Mouse (Mus musculus) layer of hippocampus, postnatal 10 days (tissue): ENCODE data around the gene Tmem217. TPM values are rescaled to one million over a fixed set of nuclear protein-coding genes. Genes with fewer than 3 reads are reported as not detected.

Experiments
- DNase-seq, 2 experiments: peaks; one replicate each; pipeline ENCODE4 v3.0.0; 2021; ENCODE audit warnings: low spot score in 2 of 2
- long read RNA-seq: library from polyadenylated mRNA; stranded (forward); transcript quantifications from one replicate; pipeline ENCODE4 v2.0.0, GENCODE M21; 2023
- total RNA-seq, 2 experiments: library from RNA; stranded (reverse); gene quantifications; 2 replicates each; pipeline ENCODE4 v1.2.3; 2021

Gene Tmem217
- not detected for total RNA-seq
- long read RNA-seq, result 0 reads

- DNase-seq, result no peak
Measured at GRCm38 (mm10) chr17:29552162-29552732, at the start of gene Tmem217. Tmem217 (minus strand) TSS chr17:29552385.

- DNase-seq, result no peak
Measured at GRCm38 (mm10) chr17:29601391-29601790, 49.2 kb upstream of the Tmem217 start.

DNA sequence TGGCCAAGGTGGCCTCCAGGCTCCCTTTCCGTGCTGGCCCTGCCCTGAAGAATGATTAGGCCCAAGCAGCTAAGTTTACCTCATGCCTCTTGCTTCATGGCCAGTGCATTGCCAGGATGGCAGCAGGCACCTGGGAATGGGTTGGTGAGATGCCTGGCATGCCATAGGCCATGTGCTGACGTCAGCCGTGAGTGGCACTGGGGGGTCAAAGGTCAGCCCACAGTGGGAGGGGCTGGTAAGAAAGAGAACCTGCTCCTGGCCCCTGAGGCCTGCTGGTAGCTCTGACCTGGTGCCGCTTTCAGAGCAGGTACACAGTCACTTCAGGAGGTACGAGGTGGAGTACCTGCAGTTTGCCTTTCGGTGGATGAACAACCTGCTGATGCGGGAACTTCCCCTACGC, 47.4 kb upstream of the Tmem217 start:
- no peak for DNase-seq

DNA sequence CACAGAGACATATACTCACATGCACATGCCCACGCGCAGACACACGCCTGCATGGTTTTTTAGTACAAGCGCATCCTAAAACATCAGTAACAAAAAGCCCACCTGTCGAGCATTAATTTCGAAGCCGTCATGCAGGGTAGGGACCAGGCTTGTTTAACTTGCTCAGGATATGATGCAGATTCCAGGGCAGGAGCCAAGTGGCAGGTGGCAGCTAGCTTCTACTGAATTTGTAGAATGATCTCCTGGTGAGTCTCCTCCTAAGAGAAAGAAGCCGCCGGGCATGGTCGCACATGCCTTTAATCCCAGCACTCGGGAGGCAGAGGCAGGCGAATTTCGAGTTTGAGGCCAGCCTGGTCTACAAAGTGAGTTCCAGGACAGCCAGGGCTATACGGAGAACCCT, 46.9 kb upstream of the Tmem217 start:
- DNase-seq, result no peak

- no peak for DNase-seq
Measured at GRCm38 (mm10) chr17:29596771-29597132, 44.6 kb upstream of the Tmem217 start.

- no peak for DNase-seq
Measured at GRCm38 (mm10) chr17:29595891-29596770, 43.9 kb upstream of the Tmem217 start.

DNA sequence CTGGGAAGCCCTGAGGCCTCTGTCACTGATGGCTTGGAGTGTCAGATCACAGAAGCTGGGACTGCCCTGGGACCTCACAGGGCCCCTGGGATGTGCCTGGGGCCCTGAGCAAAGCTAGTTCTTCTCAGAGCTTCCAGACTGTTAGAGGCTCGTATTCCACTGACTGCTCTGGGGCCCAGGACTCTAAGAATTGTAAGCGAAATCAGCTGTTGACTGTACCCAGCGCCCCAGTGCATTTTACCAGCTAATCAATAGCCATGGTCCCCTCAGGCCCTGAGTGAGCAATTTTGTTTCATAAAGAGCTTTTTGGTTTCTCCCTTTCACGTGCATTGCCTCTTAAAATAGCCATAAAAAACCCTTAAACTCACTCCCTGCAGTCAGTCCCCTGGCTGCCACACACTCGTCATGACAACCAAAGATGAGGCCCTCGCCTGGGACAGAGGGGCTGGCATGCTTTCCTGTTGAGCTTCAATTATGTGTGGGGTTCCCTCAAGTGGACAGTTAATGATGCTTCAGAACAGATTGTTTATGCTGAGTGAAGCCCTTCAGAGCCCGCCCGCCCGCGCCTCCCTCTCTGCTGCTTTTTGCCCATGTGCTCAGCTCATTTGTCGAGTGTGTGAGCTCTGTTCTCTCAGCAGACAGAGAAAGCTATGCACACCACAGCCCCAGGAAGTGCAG, 37.2 kb upstream of the Tmem217 start:
- DNase-seq, result peak; percentile 24 to 43

GRCm38 (mm10) chr17:29586921-29587320, 34.7 kb upstream of the Tmem217 start:
- no peak for DNase-seq

DNA sequence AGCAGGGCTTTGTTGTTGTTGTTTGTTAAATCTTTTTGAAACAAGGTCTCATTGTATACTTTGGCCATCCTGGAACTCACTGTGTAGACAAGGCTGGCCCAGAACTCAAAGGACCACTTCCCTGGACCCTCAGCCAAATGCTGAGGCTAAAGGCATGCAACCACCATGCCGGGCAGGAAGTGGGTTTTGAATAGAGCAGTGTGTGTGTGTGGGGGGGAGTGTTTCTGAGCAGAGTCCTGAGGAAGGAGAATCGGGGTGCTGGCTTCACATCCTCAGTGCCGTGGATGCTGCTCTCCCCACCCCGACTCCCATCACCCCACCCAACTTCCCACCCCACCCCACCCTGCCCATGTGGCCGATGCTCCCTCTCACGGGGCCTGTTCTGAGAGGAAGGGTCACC, 33.3 kb upstream of the Tmem217 start:
- DNase-seq, result no peak

DNA sequence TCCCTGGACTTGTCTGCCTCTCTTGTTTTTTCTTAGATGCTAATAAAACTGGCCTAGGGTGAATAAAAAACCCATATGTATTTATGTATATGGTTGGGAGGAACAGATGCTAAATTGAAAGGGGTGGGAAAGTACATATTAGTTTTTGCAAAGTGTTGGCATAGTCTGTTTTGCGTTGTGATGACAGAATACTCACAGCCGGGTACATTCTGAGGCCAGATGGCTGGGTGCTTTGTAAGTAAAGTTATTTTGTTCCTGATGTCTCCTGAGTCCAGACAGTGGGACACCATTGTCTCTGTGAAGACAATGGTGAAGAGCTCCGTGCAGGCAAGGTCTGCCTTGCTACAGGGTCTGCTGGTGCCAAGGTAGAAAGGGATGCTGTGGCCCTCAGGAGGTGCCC, 32.6 kb upstream of the Tmem217 start:
- no peak for DNase-seq

- DNase-seq, result no peak
Measured at GRCm38 (mm10) chr17:29584306-29584705, 32.1 kb upstream of the Tmem217 start.

DNA sequence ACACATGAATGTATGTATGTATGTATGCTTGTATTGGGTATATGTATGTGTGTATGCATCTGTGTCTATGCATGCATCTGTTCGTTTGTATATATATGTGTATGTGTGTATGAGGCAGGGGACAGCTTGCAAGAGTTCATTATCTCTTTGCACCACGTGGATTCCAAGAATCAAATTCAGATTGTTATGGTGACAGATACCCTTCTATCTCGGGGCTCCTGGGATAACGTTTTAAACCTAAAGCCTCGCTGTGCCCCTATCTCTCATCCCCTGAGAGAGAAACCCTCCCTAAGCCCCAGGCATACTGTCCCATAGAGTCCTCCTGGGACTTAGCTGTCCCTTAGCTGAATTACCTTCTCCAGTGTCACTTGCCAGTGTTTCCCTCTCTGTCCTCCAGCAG, 31.4 kb upstream of the Tmem217 start:
- DNase-seq, result no peak

DNA sequence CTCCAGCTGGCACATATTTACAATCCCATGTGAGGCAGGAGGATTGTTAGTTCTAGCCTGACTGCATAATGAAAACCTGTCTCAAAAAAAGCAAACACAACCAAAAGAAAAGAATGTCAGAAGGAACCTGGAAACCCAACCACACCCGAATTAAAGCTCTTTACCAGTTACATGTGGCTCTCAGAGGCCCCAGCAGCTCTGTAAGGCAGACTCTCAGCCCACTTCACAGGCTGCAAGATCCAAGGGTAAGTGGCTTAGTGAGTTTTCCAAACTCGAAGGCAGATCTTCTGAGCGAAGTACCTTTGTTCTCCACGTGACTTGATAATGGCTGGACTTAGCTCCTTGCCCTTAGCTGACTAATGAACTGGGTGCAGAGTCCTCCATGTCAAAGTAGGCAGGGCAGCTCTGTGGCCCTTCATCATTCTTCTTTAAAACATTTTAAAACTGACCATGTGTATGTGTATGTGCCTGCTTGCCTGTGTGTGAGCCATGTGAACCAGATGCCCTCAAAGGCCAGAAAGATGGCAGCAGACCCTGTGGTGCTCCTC, 27.5 kb upstream of the Tmem217 start:
- DNase-seq, result no peak

DNA sequence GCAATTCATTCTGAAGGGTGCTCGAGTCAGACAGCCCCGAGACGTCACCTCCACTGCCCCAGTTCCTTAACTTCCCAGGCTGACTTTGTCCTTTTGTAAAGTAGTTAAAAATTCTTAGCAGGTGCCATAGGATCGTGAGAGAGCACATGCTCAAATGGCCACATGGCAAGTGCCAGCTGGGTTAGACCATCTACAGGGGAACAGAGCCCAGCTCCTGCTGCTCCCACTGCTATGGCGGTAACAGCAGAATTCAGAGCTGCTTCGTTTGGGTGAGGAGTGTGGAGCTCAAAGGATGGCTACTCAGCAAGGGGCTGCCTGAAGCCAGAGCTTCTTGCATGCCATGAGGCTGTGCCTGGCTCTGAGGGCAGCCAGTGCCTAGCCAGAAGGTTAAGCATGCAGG, 17.6 kb upstream of the Tmem217 start:
- no peak for DNase-seq

GRCm38 (mm10) chr17:29568435-29568834, 16.2 kb upstream of the Tmem217 start:
- no peak for DNase-seq

DNA sequence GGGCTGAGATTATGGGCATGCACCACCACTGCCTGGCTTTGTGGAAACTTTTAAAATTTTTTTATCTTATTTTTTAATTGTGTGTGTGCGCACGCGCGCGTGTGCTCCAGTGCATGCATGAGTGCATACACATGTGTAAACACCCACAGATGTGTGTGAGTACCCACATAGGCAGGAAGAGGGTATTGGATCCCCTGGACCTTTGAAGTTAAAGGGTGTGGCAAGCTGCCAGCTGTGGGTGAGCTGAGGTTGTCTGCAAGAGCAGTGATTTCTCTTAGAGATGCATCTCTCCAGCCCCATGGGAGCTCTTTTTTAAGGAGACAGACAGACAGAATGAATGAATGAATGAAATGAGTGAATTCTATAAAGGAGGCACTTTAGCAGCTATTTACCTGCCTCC, 13.3 kb upstream of the Tmem217 start:
- DNase-seq, result no peak

- DNase-seq, result no peak
Measured at GRCm38 (mm10) chr17:29558476-29558875, 6.3 kb upstream of the Tmem217 start.

DNA sequence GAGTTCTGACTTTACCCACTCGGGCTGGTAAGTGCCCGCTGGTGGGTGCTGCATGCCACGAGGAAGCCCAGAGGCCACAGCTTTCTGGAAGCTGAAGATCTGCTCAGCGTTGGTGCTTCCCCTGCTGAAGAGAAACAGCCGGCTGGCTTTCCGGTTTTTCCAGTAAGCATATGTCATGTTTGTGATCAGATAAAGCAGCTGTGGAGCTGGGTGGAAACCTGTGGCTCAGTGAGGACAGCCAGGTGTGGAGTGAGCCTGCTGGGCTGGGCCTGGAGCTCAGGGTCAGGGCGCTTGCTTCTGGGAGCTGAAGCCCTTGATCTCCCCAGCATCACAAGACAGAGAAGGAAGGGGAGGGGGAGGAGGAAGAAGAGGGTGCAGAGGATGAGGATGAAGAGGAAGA, 4.7 kb upstream of the Tmem217 start:
- no peak for DNase-seq

GRCm38 (mm10) chr17:29556456-29556855, 4.3 kb upstream of the Tmem217 start:
- no peak for DNase-seq

DNA sequence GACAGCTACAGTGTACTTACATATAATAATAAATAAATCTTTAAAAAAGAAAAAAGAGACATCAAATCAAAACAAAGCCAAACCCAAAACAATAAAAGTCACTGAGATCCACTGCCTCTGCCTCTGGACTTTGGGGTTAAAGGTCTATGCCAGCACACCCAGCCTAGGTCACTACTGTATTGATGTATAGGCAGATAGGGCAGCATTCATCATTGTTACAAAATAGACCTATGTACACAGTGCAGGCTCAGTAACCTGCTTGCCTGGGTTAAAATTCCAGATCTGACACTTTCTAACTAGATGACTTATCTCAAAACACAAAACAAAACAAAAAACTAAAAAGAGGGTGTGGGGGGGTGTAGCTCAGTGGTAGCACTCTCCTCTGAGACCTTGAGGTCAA, 2.0 kb upstream of the Tmem217 start:
- DNase-seq, result no peak

- no peak for DNase-seq
Measured at GRCm38 (mm10) chr17:29551019-29551418, 1.2 kb downstream of the Tmem217 start.
